Mouse (Mus musculus): ENCODE measurements at regions not wholly inside any gene's neighbourhood (a gene's known extent, or its start where the extent isn't known, plus 50 kb on each side); places are given as distances from the start of the nearest gene placed in this dataset.

DNA sequence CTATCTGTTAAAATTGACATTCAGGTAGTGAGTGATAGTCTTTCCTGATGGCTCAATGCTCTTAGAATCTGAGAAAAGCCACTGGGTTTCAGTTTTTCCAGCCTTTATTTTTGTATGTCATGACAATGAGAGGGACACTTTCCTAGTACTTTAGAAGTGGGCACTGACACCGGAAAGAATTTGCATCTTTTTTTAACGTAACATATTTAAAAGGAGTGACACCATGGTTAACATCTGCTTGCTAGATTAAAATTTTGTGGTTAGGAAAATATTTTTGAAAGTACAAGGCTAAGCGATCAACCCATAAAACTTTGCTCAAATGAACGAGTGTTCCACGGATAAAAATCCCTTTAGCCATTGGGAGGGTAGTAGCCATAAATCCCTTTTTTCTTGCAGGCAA lies 174.7 kb downstream of the 1700129C05Rik start:
- in situ Hi-C loops (cut with MseI, MboI), result no loop called here

DNA sequence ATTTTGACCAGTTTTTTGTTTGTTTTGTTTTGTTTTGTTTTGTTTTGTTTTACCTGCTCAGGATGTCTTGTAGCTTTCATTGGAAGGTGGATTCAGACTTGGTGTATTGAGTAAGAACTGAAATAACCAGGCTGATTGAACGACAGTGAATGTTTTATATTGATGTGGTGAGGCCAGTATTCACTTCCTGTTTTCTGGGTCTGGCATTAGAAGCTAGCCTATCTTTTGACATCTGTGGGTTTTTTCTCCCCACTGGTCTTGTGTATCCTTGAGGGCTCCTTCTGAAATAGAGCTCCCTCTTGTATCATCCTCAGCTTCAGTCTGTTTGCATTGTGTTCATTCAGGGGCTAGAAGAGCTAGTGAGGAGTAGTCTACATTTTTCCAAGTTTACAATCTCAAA lies 175.5 kb downstream of the 1700129C05Rik start:
- in situ Hi-C loops (cut with MseI, MboI), result no loop called here

DNA sequence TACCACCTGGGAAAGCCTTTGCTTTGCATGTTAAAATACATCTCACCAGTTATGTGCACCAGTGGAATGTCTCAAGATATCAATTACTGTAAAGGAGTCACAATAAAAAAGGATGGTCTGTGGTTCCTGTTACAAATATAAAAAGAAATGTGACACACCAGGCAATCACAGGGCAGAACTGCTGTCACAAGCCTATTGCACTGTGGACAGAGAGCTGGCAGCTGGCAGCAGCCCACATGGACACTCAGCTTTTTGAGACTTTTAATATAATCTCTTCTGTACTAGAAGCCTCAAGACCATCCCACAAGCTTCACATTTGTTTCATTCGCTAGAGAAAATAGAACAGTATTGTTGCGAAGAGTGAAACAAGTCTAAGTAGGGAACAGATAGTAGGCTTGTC lies 197.7 kb downstream of the 1700129C05Rik start:
- in situ Hi-C loops (cut with MseI, MboI), result no loop called here

GRCm38 (mm10) chr14:58943267-58943765 lies 199.4 kb downstream of the 1700129C05Rik start:
- in situ Hi-C loops (cut with MseI, MboI), result no loop called here

DNA sequence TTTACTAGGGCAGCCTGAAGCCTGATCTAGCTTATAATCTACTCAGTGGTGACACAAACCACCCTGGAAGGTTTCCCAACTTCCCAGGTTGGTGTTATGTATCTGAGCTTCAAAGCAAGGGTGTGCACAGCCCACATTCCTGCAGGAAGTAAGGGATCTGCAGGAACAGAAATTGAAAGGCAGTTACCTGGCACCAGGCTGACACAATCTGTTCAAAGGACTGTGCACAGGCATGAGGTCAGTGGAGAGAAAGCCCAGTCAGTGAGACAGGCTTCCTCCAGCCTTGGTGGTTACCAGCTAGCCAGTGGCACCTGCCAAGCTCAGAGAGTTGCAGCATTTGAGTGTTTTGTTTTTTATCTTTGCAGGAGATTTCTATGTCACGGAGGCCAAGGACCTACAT lies 203.6 kb downstream of the 1700129C05Rik start:
- in situ Hi-C loops (cut with MseI, MboI), result no loop called here

DNA sequence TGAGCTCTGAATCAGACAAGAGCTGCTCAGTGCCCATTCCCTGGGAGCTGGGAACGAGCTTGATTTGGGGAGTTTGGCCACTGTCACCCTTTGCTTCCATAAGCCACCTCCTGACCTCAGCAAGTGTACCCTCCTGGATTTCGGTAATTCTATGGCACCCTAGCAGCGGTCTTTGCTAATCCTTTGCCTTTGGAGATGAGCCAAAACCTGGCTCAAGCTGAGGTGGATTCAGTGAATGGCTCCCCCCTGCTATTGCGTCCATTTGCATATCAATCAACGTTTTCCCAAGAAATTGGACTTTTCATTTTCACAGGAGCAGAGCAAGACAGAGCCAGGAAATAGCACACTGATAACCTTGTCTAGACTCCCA lies 204.1 kb downstream of the 1700129C05Rik start:
- in situ Hi-C loops (cut with MseI, MboI), result no loop called here

DNA sequence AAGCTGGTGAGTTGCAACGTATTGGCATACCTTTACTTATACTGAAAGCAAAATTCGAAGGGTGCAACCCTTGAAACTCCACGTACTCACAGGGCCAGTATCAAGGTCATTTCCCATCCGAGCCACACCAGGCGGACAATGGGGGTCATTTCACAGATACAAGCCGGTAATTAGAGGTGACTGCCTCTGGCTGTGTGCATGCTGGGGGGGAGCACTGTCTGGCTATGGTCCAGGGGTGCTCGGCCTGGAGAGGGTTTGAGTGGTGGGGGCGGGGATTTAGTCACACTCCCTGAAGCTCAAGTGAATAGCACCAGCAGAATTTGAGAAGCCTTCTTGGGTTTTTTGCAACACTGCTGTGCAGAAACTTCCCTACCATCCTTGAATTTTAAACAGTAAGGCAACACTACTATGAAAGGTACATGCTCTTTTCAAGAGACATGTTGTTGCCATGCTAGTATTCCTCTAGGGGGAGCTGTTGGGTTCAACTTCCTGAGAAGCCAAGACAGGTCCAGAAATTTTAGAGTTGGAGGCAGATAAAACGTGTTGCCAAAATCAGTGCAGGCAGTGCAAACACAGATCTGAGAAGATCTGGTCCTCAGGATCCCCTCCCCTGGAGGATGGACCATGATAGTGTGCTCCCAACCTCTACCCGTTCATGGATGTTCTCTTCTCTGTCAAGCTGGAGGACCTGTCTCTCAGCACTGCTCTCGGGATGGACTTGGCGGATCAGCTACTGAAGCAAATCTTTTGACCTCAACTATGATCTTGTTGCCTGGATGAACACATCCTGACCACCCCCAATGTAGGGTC lies 204.7 kb downstream of the 1700129C05Rik start:
- in situ Hi-C loops (cut with MseI, MboI), result no loop called here

GRCm38 (mm10) chr14:58937331-58937730 lies 205.4 kb downstream of the 1700129C05Rik start:
- in situ Hi-C loops (cut with MseI, MboI), result no loop called here

DNA sequence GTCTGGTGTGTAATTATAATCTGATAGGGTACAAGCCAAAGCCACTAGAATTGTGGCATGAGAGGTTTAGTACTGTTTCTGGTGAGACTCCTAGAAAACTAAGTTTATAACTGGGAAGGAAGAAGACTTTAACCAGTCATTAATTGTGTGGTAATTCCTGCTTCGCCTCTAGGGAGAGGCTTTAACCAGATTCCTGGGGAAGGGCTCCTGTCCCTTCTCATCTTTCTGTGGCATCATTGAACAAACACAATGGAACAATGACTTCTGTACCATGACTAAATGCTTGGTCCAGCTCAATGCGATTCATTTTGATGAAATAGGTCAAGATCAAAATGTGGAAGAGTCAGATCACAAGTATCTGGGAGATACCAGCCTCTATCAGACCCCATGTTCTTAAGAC lies 206.6 kb downstream of the 1700129C05Rik start:
- in situ Hi-C loops (cut with MseI, MboI), result no loop called here

DNA sequence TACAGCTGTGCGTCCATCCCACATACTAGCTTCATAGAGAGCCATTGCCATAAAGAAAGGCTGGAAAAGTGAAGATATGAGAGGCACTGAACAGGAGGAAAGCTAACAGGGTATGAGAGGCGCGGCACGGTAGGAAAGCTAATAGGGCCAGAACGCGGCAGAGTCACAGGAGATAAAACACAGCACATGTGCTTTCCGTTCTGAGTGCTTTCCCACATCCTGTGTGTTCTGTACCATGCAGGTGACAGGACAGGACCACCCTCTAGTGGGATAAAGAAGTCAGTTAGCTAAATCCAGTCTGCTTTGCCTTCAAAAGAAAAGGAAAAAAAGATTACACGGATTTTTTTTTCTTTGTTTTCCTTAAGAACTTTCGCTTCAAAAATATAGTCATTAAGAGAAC lies 224.8 kb downstream of the 1700129C05Rik start:
- in situ Hi-C loops (cut with MseI, MboI), result no loop called here

DNA sequence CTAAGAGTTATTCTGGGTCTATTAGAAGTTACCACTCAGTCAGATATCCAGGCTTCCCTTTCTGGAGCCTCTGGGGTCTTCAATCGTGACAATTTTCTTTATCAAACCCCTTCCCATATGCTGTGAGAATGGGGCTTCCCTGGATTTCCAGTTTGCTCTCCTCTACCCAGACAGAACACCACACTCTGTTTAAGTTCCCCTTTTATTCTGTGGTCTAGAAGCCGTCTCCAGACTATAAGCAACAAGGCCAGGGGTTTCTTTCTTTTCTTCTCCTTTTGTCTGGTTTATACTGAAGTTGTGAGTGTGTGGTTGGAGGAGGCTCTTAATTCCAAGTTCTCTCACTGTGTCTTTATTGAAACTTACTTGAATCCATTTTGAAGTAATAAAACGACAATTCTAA lies 225.5 kb downstream of the 1700129C05Rik start:
- in situ Hi-C loops (cut with MseI, MboI), result no loop called here

DNA sequence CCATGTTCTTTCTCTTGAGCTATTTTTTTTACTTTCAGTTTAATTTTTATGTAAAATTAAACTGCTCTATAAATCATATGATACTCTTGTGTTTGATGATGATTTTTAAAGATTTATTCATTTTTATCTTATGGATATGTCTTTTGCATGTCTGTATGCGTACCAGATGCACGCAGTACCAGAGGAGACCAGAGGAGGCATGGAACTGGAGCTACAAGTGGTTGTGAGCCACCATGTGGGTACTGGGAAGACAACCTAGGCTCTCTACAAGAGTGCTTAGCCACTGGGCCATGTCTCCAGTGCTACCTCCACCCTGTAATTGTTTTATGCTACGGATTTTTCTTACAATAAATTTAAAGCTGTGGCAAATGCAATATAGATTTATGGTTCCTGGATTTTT lies 227.8 kb downstream of the 1700129C05Rik start:
- in situ Hi-C loops (cut with MseI, MboI), result no loop called here

DNA sequence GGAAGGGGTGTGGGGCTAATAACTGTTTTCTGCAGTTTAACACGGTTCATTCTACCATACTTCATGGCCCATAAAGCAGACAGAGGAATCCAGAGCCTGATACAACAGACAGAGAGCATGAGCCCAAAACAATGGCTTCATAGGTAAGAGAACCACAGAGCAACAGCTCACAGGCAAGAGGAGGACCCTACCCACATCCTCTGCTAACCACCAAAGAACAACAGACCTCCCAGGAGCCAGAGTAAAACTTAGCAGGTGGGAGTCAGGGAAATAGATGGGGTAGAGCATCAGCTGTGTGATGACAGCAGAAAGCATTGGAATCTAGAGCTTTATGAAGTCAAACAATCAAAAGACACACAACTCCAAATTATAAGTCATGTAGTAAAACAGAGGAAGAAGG lies 231.8 kb downstream of the 1700129C05Rik start:
- in situ Hi-C loops (cut with MseI, MboI), result no loop called here

- in situ Hi-C loops (cut with MseI, MboI), result no loop called here
Measured at GRCm38 (mm10) chr14:58907932-58908331, 234.8 kb downstream of the 1700129C05Rik start.

DNA sequence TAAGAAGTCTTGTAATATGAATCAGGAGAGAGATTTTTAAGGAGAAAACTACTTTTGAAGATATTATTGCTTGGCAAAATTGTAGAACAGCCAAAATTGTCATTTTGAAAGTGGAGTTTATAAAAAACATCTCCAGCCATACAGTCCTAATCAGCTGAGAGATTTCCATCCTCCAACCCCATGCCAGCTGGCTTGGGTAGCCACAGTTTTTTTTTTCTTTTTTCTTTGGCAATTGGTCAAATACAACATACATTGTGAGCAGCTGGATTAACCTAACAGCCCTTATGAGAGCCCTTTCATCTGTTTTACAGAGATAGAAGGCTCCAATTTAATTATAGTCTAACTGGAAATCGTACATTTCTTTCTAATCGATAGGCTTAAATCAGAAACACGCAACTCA lies 235.3 kb downstream of the 1700129C05Rik start:
- in situ Hi-C loops (cut with MseI, MboI), result no loop called here

DNA sequence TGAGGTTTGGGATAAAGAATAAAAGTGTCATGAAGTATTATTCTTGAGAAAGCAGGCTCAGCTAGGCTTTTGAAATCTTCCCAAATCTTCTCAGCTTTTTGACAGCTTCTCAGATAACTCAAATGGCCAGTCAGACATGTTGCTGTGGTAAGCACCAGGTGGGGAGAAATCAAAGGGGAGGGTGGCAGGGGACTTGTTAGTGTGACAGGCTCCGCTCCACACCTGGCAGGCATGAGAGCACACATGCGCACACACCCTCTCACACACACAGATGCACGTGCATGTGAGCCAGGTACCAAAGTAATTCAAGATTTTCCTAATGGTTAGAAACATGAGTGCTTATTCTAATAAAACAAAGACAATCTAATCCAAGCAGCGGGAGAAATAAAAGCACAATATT lies 236.1 kb downstream of the 1700129C05Rik start:
- in situ Hi-C loops (cut with MseI, MboI), result no loop called here

DNA sequence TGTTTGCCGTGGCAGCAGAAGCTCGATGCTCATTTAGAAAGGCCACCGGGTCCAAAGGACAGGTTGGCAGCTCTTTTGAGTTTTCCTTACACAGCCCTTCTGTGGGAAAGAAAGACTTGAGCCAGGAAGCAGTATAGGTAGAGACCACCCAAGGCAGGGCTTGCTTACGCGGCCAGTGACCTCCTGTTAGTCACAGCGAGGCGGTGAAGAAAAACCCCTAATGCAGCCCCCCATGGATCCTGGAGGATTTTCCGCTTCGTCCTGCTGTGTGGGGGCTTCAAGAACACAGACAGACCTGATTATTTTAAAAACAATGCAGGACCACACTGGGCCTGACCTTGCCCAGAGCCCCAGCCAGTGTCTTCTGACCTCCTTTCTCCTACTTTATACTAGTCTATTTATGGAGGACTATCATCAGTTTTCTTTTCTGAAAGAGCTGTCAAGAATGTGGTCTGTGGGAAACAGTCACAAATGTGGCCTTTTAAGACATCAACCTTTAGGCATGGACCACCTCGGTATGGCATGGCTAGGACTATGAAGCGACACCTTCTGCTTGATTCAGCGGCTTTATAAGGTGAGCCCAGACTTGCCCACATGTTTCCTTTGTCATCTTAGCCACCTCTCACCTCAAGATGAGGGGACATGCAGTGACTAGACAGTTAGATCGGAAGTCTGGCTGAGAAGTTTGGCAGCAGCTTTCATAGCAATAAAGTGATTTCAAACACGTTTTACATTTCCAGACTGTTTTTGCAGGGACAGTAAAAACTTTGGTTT lies 274.3 kb downstream of the 1700129C05Rik start:
- in situ Hi-C loops (cut with MseI, MboI), result no loop called here

- in situ Hi-C loops (cut with MseI, MboI), result no loop called here
Measured at GRCm38 (mm10) chr14:58867396-58868107, 275.1 kb downstream of the 1700129C05Rik start.

GRCm38 (mm10) chr14:58854871-58855270 lies 287.8 kb downstream of the 1700129C05Rik start:
- in situ Hi-C loops (cut with MseI, MboI), result no loop called here

- in situ Hi-C loops (cut with MseI, MboI), result no loop called here
Measured at GRCm38 (mm10) chr14:58844565-58844964, 298.1 kb downstream of the 1700129C05Rik start.

DNA sequence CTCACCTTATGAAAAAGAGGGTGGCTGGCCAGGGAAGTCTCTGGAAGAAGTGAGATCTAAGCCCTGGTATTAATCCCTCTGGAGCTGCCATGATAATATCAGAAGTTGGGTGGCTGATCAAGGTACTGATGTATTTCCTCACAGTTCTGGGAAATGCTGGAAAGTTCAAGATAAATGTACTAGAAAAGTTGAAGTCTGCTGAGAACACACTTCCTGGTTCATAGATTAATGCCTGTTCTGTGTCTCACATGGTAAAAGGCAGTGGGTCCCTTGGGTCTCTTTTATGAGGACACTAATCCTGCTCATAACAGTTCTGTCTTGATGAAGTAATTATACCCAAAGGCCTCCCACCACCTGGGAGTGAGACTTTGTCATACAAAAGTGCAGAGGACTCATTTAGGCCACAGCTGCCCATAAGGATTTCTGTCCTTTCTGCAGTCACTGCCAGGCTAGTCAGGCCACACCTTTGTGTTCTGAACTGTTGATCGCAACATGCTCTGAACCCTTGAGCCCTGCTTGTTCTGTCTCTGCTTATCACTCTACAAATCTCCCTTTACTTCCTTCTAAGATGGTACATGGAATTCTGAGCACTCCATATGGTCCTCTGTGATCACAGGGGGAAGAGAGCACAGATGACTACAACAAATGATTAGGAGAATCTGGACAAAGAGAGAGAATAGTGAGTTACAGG lies 300.4 kb downstream of the 1700129C05Rik start:
- in situ Hi-C loops (cut with MseI, MboI), result no loop called here

GRCm38 (mm10) chr14:58822938-58823337 lies 319.8 kb downstream of the 1700129C05Rik start:
- in situ Hi-C loops (cut with MseI, MboI), result no loop called here

Measured in mouse trophoblast stem cell (cell line).